Mouse (Mus musculus) liver, adult 2 months (tissue): Measurements from ENCODE around the gene Arhgef11.

ENCODE experiments used
- CTCF ChIP-seq: fragments of 200-500 bp; IDR thresholded peaks from 2 replicates; pipeline ENCODE4 v1.5.1; 2011; ENCODE audit warnings: low read depth, low read length, control low read depth
- POLR2A ChIP-seq: fragments of 200-500 bp; IDR thresholded peaks from 2 replicates; pipeline ENCODE4 v1.6.1; 2011; ENCODE audit warnings: low read length, control low read depth; ENCODE audit not compliant: insufficient read depth; ENCODE audit errors: extremely low read depth

- TF ChIP-seq POLR2A (no peak), CTCF (no peak)
Observed at GRCm38 (mm10) chr3:87735335-87735734, 118.0 kb downstream of the Arhgef11 start.
